8 mouse cellular contexts compared by ENCODE assay signal in genomic region chr4:44232771-44233712, GRCm38 (mm10). TPM values are rescaled to one million over a fixed set of nuclear protein-coding genes. Genes with fewer than 3 reads are reported as not detected.
DNase-seq lines count a peak whose midpoint lies in the region; ATAC-seq and TF ChIP-seq lines count a peak whose summit lies in the region.

No protein-coding gene starts in this region.

- peaks cover 3% of the 10 kb centered on the region for H3K4me1 ChIP-seq in heart, adult 2 months (ENCODE audit: control insufficient read depth, insufficient read depth, low read length)
- H3K4me1 ChIP-seq in liver, adult 2 months (ENCODE audit: control insufficient read depth, insufficient read depth, low read length), result peaks cover 3% of the 10 kb centered on the region; the same call in 1 of the 2 replicates
- H3K4me1 ChIP-seq in stomach, embryonic 14.5 days (ENCODE audit: control insufficient read depth, insufficient read depth, low read length), result peaks cover 8% of the 10 kb centered on the region

- peak overlapping the region; percentile 97 for H3K4me3 ChIP-seq in heart, adult 2 months
- H3K4me3 ChIP-seq in liver, adult 2 months (ENCODE audit: insufficient read depth, low read depth, low read length), result peak overlapping the region; percentile 83
- peak overlapping the region; percentile 81 for H3K4me3 ChIP-seq in stomach, embryonic 14.5 days (ENCODE audit: low read depth, low read length)

- peak; percentile 18 to 58 for DNase-seq in urinary bladder, adult 18-20 months (ENCODE audit: low spot score in 2 of 2)
- DNase-seq in urinary bladder, postnatal 10 days (ENCODE audit: low spot score), result no peak
- DNase-seq in embryo, embryonic 9.5 days (ENCODE audit: extremely low spot score), result peak; percentile 82
- peak; percentile 54 to 70 for DNase-seq in heart, adult 2 months
- DNase-seq in kidney, adult 11 months, result peak; percentile 45
- DNase-seq in liver, adult 2 months (ENCODE audit: extremely low read depth, low read depth, low spot score), result peak; percentile 33
- peak; percentile 6 to 19 for DNase-seq in monocyte, adult 2 months (ENCODE audit: low read depth in 1 of 2, low spot score in 2 of 2)

- no peak for TF ChIP-seq POLR2A in heart, adult 2 months (IDR thresholded peaks at IDR 0.05; ENCODE audit: insufficient read depth, low read depth, low read length)
- no peak for TF ChIP-seq POLR2A in liver, adult 2 months (IDR thresholded peaks at IDR 0.05; ENCODE audit: extremely low read depth, insufficient read depth, low read length)

- no peaks in the 10 kb centered on the region for H3K9me3 ChIP-seq in stomach, embryonic 14.5 days (ENCODE audit: control insufficient read depth, low read depth, low read length)

- TF ChIP-seq EP300 in heart, adult 2 months (IDR thresholded peaks at IDR 0.05; ENCODE audit: insufficient read depth, low read depth, low read length), result no peak

- H3K4me2 ChIP-seq in stomach, embryonic 14.5 days (replicated peaks; ENCODE audit: low read depth, low read length), result peak overlapping the region; percentile 61

- peak overlapping the region; percentile 82 for H3K9ac ChIP-seq in heart, adult 2 months (ENCODE audit: low read depth, low read length)
- H3K9ac ChIP-seq in liver, adult 2 months (ENCODE audit: low read depth, low read length), result peak overlapping the region; percentile 74
- H3K9ac ChIP-seq in stomach, embryonic 14.5 days (replicated peaks; ENCODE audit: low read depth, low read length), result peak overlapping the region; percentile 78

- ATAC-seq in stomach, embryonic 14.5 days (ENCODE audit: insufficient number of reproducible peaks, insufficient read depth, low FRiP score, low read depth), result peak; percentile 1; the same call in 1 of the 2 replicates

- peaks cover 3% of the 10 kb centered on the region; the same call in 1 of the 2 replicates for H3K36me3 ChIP-seq in heart, adult 2 months (ENCODE audit: control insufficient read depth, insufficient read depth, low read length)
- no peaks in the 10 kb centered on the region for H3K36me3 ChIP-seq in liver, adult 2 months (ENCODE audit: control insufficient read depth, insufficient read depth, low read length)
- no peaks in the 10 kb centered on the region for H3K36me3 ChIP-seq in stomach, embryonic 14.5 days (ENCODE audit: control insufficient read depth, insufficient read depth, low read length)

- 2% methylated on average over 40 of the region's 68 CpGs for WGBS in heart, adult 2 months
- 2% methylated on average over 44 of the region's 68 CpGs for WGBS in liver, adult 2 months
- WGBS in stomach, embryonic 14.5 days, result 2% methylated on average over 49 of the region's 68 CpGs

- no peaks in the 10 kb centered on the region for H3K27me3 ChIP-seq in heart, adult 2 months (ENCODE audit: control insufficient read depth, insufficient read depth, low read length)
- no peaks in the 10 kb centered on the region for H3K27me3 ChIP-seq in liver, adult 2 months (ENCODE audit: control insufficient read depth, insufficient read depth, low read length)
- H3K27me3 ChIP-seq in stomach, embryonic 14.5 days (ENCODE audit: control insufficient read depth, insufficient read depth, low read length), result no peaks in the 10 kb centered on the region

- peak; percentile 27 for TF ChIP-seq CTCF in heart, adult 2 months (IDR thresholded peaks at IDR 0.05)
- TF ChIP-seq CTCF in liver, adult 2 months (IDR thresholded peaks at IDR 0.05; ENCODE audit: low read depth, low read length), result no peak; the same call in 1 of the 2 replicates

- H3K79me2 ChIP-seq in heart, adult 2 months (replicated peaks; ENCODE audit: control insufficient read depth, insufficient read depth, low read length), result peaks cover 6% of the 10 kb centered on the region
- H3K79me2 ChIP-seq in liver, adult 2 months (ENCODE audit: control insufficient read depth, insufficient read depth, low read length), result peaks cover 3% of the 10 kb centered on the region; the same call in 1 of the 2 replicates

- intact Hi-C loops in heart, adult 2 months (cut with DNase I), result loop anchor here (5.0 to 10.0 kb wide), 2 partner anchors 59 to 158 kb away; no protein-coding TSS in a partner anchor

- peak overlapping the region; percentile 70 for H3K27ac ChIP-seq in heart, adult 2 months
- H3K27ac ChIP-seq in liver, adult 2 months (replicated peaks; ENCODE audit: insufficient read depth, low read depth, low read length), result peak overlapping the region; percentile 55
- H3K27ac ChIP-seq in stomach, embryonic 14.5 days (ENCODE audit: low read length), result peak overlapping the region; percentile 76

RNA-seq across cellular contexts. Expression of gene Rnf38, which starts 0.5 kb away (rescaled TPM):
- total RNA-seq in heart, adult 2 months (2021), result 10 to 100 TPM; 24.8 to 32.0 TPM
- polyA plus RNA-seq in heart, adult 2 months (2012; rRNA removed), result 62.0 and 80.4 TPM in 2 replicates
- total RNA-seq in liver, adult 2 months (2014; rRNA removed), result 6.6 and 6.7 TPM in 2 replicates
- polyA plus RNA-seq in liver, adult 2 months (2012; rRNA removed), result 18.1 and 23.5 TPM in 2 replicates
- polyA plus RNA-seq in stomach, embryonic 14.5 days (2014; fragmentation: Nextera tagmentation; extraction: Ambion mirVana), result 37.0 and 40.4 TPM in 2 replicates
